Mouse (Mus musculus) neural tube, embryonic 11.5 days (tissue): ENCODE results near the gene Oser1. TPM values are rescaled to one million over a fixed set of nuclear protein-coding genes. Genes with fewer than 3 reads are reported as not detected.

Experiments
- ATAC-seq: fragments of 200-750 bp; cut with Nextera tagmentation; 2 replicates; pipeline ENCODE4 v1.8.0; 2017; ENCODE audit warnings: moderate number of reproducible peaks, mild to moderate bottlenecking, moderate TSS enrichment, moderate library complexity; ENCODE audit not compliant: insufficient read depth, low FRiP score, low TSS enrichment
- DNase-seq: peaks from one replicate; pipeline ENCODE4 v3.0.0-alpha.2; 2015; ENCODE audit warnings: low spot score
- H3K27ac ChIP-seq: fragments of 300-500 bp; sonication (generic); 2 replicates; pipeline ENCODE4 v1.5.1; 2014; ENCODE audit warnings: low read depth, mild to moderate bottlenecking, low read length
- H3K27me3 ChIP-seq: fragments of 300-500 bp; sonication (generic); 2 replicates; pipeline ENCODE4 v1.6.1; 2014; ENCODE audit warnings: mild to moderate bottlenecking, low read length, mixed read lengths; ENCODE audit not compliant: control insufficient read depth, insufficient read depth
- H3K36me3 ChIP-seq: fragments of 300-500 bp; sonication (generic); 2 replicates; pipeline ENCODE4 v1.6.1; 2014; ENCODE audit warnings: mild to moderate bottlenecking, low read length, moderate library complexity, mixed read lengths; ENCODE audit not compliant: control insufficient read depth, insufficient read depth
- H3K4me1 ChIP-seq: fragments of 300-500 bp; sonication (generic); 2 replicates; pipeline ENCODE4 v1.6.1; 2014; ENCODE audit warnings: low read length, mixed read lengths; ENCODE audit not compliant: control insufficient read depth, insufficient read depth
- H3K4me2 ChIP-seq: fragments of 300-500 bp; sonication (generic); 2 replicates; pipeline ENCODE4 v1.6.1; 2014; ENCODE audit warnings: low read depth, mild to moderate bottlenecking, moderate library complexity
- H3K4me3 ChIP-seq: fragments of 300-500 bp; sonication (generic); 2 replicates; pipeline ENCODE4 v1.5.1; 2014; ENCODE audit warnings: low read depth, low read length
- H3K9ac ChIP-seq: fragments of 300-500 bp; sonication (generic); 2 replicates; pipeline ENCODE4 v1.6.1; 2014; ENCODE audit warnings: mild to moderate bottlenecking, low read length
- H3K9me3 ChIP-seq: fragments of 300-500 bp; sonication (generic); 2 replicates; pipeline ENCODE4 v1.6.1; 2016; ENCODE audit warnings: low read length; ENCODE audit not compliant: control insufficient read depth
- WGBS: fragments of 180-500 bp; shearing (Covaris S2); extraction: QIAGEN DNeasy Blood & Tissue Kit; methylation state at CpG from one replicate; pipeline ENCODE4 v1.1.7; 2014; 5-methylcytosine and 5-hydroxymethylcytosine counted together
- polyA plus RNA-seq: library from polyadenylated mRNA; unstranded; fragments of >200 nt; fragmentation: Nextera tagmentation; extraction: Ambion mirVana; gene quantifications from 2 replicates; pipeline ENCODE4 v1.2.1, GENCODE M21; 2014

Oser1 gene
- polyA plus RNA-seq, 1 experiment from 2014 or later: 85.4 TPM

GRCm38 (mm10) chr2:163385126-163385525 is 39.4 kb downstream of the Oser1 start:
- Histone ChIP-seq H3K9ac (no peak overlapping the region), H3K36me3 (no peaks in the 10 kb centered on the region), H3K4me3 (no peak overlapping the region), H3K27ac (no peak overlapping the region), H3K9me3 (no peaks in the 10 kb centered on the region), H3K27me3 (no peaks in the 10 kb centered on the region), H3K4me1 (no peaks in the 10 kb centered on the region), H3K4me2 (no peak overlapping the region)
- WGBS: 90% methylated on average over 6 of the region's 6 CpGs
- ATAC-seq: no peak
- no peak for DNase-seq

- H3K9ac ChIP-seq: no peak overlapping the region
- H3K27ac ChIP-seq: no peak overlapping the region
- no peaks in the 10 kb centered on the region for H3K36me3 ChIP-seq
- no peak for DNase-seq
- H3K4me1 ChIP-seq: no peaks in the 10 kb centered on the region
- H3K9me3 ChIP-seq: no peaks in the 10 kb centered on the region
- no peak overlapping the region for H3K4me2 ChIP-seq
- no peak for ATAC-seq
- no peak overlapping the region for H3K4me3 ChIP-seq
- 89% methylated on average over 8 of the region's 8 CpGs for WGBS
- peaks cover 4% of the 10 kb centered on the region for H3K27me3 ChIP-seq
Observed at GRCm38 (mm10) chr2:163381246-163381645, 43.3 kb downstream of the Oser1 start.

- no peaks in the 10 kb centered on the region for H3K4me1 ChIP-seq
- H3K4me3 ChIP-seq: no peak overlapping the region
- no peaks in the 10 kb centered on the region for H3K36me3 ChIP-seq
- no peaks in the 10 kb centered on the region for H3K9me3 ChIP-seq
- H3K9ac ChIP-seq: no peak overlapping the region
- peaks cover 23% of the 10 kb centered on the region for H3K27me3 ChIP-seq
- ATAC-seq: no peak
- no peak overlapping the region for H3K4me2 ChIP-seq
- no peak overlapping the region for H3K27ac ChIP-seq
- no peak for DNase-seq
- 85% methylated on average over 5 of the region's 5 CpGs for WGBS
Observed at GRCm38 (mm10) chr2:163379366-163379765, 45.1 kb downstream of the Oser1 start.

- H3K4me3 ChIP-seq: no peak overlapping the region
- peaks cover 27% of the 10 kb centered on the region for H3K27me3 ChIP-seq
- H3K9me3 ChIP-seq: no peaks in the 10 kb centered on the region
- DNase-seq (no peak), ATAC-seq (no peak)
- H3K27ac ChIP-seq: no peak overlapping the region
- 40% methylated on average over 33 of the region's 33 CpGs for WGBS
- H3K36me3 ChIP-seq: no peaks in the 10 kb centered on the region
- no peak overlapping the region for H3K4me2 ChIP-seq
- H3K9ac ChIP-seq: no peak overlapping the region
- no peaks in the 10 kb centered on the region for H3K4me1 ChIP-seq
Observed at GRCm38 (mm10) chr2:163376082-163376481, 48.4 kb downstream of the Oser1 start.

GRCm38 (mm10) chr2:163375468-163375867 is 49.0 kb downstream of the Oser1 start:
- Histone ChIP-seq H3K4me3 (no peak overlapping the region), H3K9ac (no peak overlapping the region), H3K4me2 (no peak overlapping the region), H3K27me3 (peaks cover 27% of the 10 kb centered on the region), H3K4me1 (no peaks in the 10 kb centered on the region), H3K27ac (no peak overlapping the region), H3K36me3 (no peaks in the 10 kb centered on the region), H3K9me3 (no peaks in the 10 kb centered on the region)
- 32% methylated on average over 35 of the region's 35 CpGs for WGBS
- no peak for ATAC-seq
- no peak for DNase-seq

- Histone ChIP-seq H3K4me1 (no peaks in the 10 kb centered on the region), H3K9ac (no peak overlapping the region), H3K36me3 (no peaks in the 10 kb centered on the region), H3K27ac (no peak overlapping the region), H3K4me2 (no peak overlapping the region), H3K27me3 (peaks cover 27% of the 10 kb centered on the region), H3K4me3 (no peak overlapping the region), H3K9me3 (no peaks in the 10 kb centered on the region)
- ATAC-seq (no peak), DNase-seq (no peak)
- 87% methylated on average over 1 of the region's 1 CpGs for WGBS
Observed at GRCm38 (mm10) chr2:163372627-163373026, 51.9 kb downstream of the Oser1 start.

- H3K36me3 ChIP-seq: no peaks in the 10 kb centered on the region
- no peak for DNase-seq
- no peak overlapping the region for H3K4me2 ChIP-seq
- H3K4me3 ChIP-seq: no peak overlapping the region
- H3K9ac ChIP-seq: no peak overlapping the region
- no peak overlapping the region for H3K27ac ChIP-seq
- no peak for ATAC-seq
- no peaks in the 10 kb centered on the region for H3K9me3 ChIP-seq
- WGBS: 49% methylated on average over 4 of the region's 4 CpGs
- H3K4me1 ChIP-seq: no peaks in the 10 kb centered on the region
- peaks cover 12% of the 10 kb centered on the region for H3K27me3 ChIP-seq
Observed at GRCm38 (mm10) chr2:163370175-163370574, 54.3 kb downstream of the Oser1 start.

- no peaks in the 10 kb centered on the region for H3K27me3 ChIP-seq
- no peak overlapping the region for H3K9ac ChIP-seq
- no peak for DNase-seq
- H3K9me3 ChIP-seq: no peaks in the 10 kb centered on the region
- H3K4me2 ChIP-seq: no peak overlapping the region
- no peaks in the 10 kb centered on the region for H3K36me3 ChIP-seq
- no peak for ATAC-seq
- WGBS: 80% methylated on average over 18 of the region's 18 CpGs
- no peak overlapping the region for H3K27ac ChIP-seq
- H3K4me1 ChIP-seq: no peaks in the 10 kb centered on the region
- no peak overlapping the region for H3K4me3 ChIP-seq
Observed at GRCm38 (mm10) chr2:163364785-163365541, 59.5 kb downstream of the Oser1 start.
